Mouse (Mus musculus): Measurements from ENCODE around the gene Dad1. TPM values are rescaled to one million over a fixed set of nuclear protein-coding genes. Genes with fewer than 3 reads are reported as not detected.
"Not testable (repeated sequence)": the region's sequence is repeated elsewhere in the genome, so short reads cannot be mapped to it uniquely, and the experiment has no call there.

Gene Dad1
- polyA plus RNA-seq, 1 experiment from 2014 or later: 240 TPM

DNA sequence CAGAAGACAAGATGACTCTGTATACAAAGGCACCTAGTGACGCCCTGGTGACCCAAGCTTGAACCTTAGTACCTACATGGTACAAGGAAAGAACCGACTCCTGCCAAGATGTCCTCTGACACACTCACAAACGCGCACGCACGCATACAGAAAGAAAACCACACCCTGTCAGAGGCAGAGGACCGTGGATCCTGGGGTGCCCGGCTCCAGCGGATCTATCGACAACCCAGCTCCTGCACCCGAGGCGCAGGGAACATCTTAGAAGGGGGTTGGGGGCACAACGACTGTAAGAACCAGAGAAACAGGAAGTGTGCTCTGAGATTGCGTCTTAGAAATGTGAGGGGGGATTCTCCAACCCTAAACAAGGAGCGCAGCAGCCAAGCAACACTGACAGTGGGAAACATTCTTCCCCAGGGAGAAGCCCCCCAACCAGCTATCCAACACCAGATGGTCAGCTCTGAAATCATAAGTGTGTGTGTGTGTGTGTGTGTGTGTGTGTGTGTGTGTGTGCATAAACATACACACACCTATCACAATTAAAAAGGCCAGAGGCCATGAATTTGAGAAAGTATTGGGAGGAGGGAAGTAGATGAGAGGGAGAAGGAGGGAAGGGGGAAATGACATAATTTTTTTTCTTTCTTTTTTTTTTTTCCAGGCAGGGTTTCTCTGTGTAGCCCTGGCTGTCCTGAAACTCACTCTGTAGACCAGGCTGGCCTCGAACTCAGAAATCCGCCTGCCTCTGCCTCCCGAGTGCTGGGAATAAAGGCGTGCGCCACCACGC, 22.5 kb downstream of the Dad1 start:
- no peak for ATAC-seq (ENCODE audit: insufficient number of reproducible peaks, insufficient read depth, low FRiP score, low TSS enrichment, low read depth)
- no peak overlapping the region for H3K9ac ChIP-seq (replicated peaks)
- H3K4me2 ChIP-seq: no peak overlapping the region
- no peak overlapping the region for H3K4me3 ChIP-seq (replicated peaks)
- H3K9me3 ChIP-seq: no peaks in the 10 kb centered on the region
- H3K27ac ChIP-seq: no peak overlapping the region
- WGBS: 87% methylated on average over 21 of the region's 21 CpGs
- no peaks in the 10 kb centered on the region for H3K27me3 ChIP-seq
- peaks cover 17% of the 10 kb centered on the region for H3K36me3 ChIP-seq
- peaks cover 31% of the 10 kb centered on the region for H3K4me1 ChIP-seq (replicated peaks)

DNA sequence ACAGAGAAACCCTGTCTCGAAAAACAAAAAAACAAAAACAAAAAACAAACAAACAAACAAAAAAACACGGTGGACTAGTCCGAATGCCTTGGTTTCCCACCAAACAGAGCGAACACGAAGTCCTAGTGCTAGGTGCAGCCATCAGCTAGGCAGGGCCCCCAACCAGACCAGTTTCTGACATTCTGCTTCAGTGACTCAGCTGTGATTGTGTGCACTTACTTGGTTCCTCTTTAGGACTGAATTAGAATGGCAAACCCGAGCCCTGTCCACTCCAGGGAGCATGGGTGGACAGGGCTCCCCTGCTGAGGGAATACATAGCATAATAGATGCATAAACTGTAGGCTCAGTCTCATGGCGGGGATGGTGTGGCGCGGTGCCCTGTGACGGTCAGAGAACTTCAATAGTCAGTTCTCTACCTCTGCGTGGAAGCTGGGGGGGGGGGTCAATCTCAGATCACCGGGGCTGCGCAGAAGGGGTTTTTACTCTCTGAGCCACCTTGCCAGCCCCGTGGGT, 23.2 kb downstream of the Dad1 start:
- Histone ChIP-seq H3K9ac (replicated peaks) (no peak overlapping the region), H3K4me2 (no peak overlapping the region), H3K27me3 (no peaks in the 10 kb centered on the region), H3K4me3 (replicated peaks) (no peak overlapping the region), H3K27ac (no peak overlapping the region), H3K9me3 (no peaks in the 10 kb centered on the region), H3K4me1 (replicated peaks) (peaks cover 31% of the 10 kb centered on the region), H3K36me3 (peaks cover 12% of the 10 kb centered on the region)
- WGBS: 88% methylated on average over 14 of the region's 14 CpGs
- no peak for ATAC-seq (ENCODE audit: insufficient number of reproducible peaks, insufficient read depth, low FRiP score, low TSS enrichment, low read depth)

DNA sequence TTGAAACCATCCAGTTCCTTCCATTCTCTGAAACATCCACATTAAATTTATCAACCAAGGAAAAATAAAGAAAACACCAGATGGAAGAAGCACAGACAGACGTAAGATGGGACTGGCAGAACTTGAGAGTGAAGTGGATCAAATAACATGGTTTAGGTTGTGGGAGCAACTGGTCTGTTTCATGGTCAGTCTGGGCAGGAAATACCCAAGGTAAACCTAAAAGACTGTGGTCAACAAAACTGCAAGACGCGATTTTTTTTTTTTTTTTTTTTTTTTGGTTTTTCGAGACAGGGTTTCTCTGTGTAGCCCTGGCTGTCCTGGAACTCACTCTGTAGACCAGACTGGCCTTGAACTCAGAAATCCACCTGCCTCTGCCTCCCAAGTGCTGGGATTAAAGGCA, 24.1 kb downstream of the Dad1 start:
- 77% methylated on average over 3 of the region's 4 CpGs for WGBS
- not testable (repeated sequence) for H3K4me2 ChIP-seq; ATAC-seq (ENCODE audit: insufficient number of reproducible peaks, insufficient read depth, low FRiP score, low TSS enrichment, low read depth); H3K9me3 ChIP-seq; H3K27me3 ChIP-seq; H3K27ac ChIP-seq; H3K9ac ChIP-seq (replicated peaks); H3K36me3 ChIP-seq; H3K4me3 ChIP-seq (replicated peaks)
- H3K4me1 ChIP-seq (replicated peaks): peaks cover 33% of the 10 kb centered on the region

DNA sequence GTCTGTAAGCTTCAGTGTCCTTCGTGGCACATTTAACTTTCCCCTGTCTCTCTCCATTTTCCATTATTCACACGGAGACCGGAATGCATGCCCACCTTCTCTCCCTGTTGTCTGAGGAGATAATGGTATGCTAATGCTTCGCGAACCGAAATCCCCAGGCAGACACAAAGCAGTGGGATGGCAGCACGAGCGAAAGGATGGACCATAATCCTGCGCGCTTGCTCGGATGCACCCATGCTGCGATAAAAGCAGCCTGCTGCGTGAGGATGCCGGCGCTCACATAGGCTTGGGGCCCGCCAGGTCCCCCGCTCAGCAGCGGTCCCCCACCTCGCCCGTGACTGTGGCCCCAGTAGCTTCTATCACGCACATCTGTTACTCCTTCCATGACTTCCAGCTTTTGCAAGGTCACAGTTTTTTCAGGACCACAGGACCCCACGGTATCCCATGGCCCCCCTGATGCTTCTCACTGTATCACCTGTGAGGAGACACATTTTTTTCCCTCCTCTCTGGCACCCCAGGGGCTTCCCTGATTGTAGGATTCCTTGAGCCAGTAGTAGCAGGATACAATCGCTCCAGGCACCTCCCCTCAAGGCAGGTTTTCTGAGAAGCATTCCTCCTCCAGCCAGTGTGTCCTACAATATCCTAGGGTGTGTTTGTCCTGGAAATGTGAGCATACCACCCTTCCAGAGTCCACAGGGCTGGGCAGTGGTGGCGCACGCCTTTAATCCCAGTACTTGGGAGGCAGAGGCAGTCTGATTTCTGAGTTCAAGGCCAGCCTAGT, 24.8 kb downstream of the Dad1 start:
- Histone ChIP-seq H3K27ac (no peak overlapping the region), H3K9ac (replicated peaks) (peak overlapping the region; percentile 54), H3K4me3 (replicated peaks) (peak overlapping the region; percentile 31), H3K27me3 (no peaks in the 10 kb centered on the region), H3K36me3 (no peaks in the 10 kb centered on the region), H3K4me2 (peak overlapping the region; percentile 54), H3K4me1 (replicated peaks) (peaks cover 33% of the 10 kb centered on the region), H3K9me3 (no peaks in the 10 kb centered on the region)
- WGBS: 8% methylated on average over 25 of the region's 25 CpGs
- ATAC-seq (ENCODE audit: insufficient number of reproducible peaks, insufficient read depth, low FRiP score, low TSS enrichment, low read depth): no peak

DNA sequence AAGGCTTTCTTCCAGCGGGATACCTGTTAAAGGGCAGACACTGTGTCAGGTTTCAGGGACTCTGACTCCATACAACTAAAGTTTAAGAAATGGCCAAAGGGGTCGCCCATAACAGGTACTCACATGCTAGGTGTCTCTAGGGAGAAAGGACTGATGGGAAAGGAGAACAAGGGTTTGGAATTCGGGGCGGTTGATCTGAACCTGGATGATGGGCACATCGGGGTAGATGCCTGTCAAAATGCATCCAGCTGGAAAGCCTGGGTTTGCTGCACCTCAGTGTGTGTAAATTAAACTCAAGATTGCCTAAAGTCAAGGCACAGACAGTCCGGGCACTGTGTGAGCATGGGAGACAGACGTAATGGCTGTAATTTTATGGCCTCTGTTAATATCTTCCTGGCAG, 25.4 kb downstream of the Dad1 start:
- peak overlapping the region; percentile 31 for H3K4me3 ChIP-seq (replicated peaks)
- no peaks in the 10 kb centered on the region for H3K36me3 ChIP-seq
- peak overlapping the region; percentile 54; the same call in 1 of the 2 replicates for H3K9ac ChIP-seq (replicated peaks)
- H3K4me1 ChIP-seq (replicated peaks): peaks cover 29% of the 10 kb centered on the region
- ATAC-seq (ENCODE audit: insufficient number of reproducible peaks, insufficient read depth, low FRiP score, low TSS enrichment, low read depth): no peak
- WGBS: 9% methylated on average over 7 of the region's 7 CpGs
- H3K27me3 ChIP-seq: no peaks in the 10 kb centered on the region
- no peak overlapping the region for H3K27ac ChIP-seq
- peak overlapping the region; percentile 54 for H3K4me2 ChIP-seq
- no peaks in the 10 kb centered on the region for H3K9me3 ChIP-seq

DNA sequence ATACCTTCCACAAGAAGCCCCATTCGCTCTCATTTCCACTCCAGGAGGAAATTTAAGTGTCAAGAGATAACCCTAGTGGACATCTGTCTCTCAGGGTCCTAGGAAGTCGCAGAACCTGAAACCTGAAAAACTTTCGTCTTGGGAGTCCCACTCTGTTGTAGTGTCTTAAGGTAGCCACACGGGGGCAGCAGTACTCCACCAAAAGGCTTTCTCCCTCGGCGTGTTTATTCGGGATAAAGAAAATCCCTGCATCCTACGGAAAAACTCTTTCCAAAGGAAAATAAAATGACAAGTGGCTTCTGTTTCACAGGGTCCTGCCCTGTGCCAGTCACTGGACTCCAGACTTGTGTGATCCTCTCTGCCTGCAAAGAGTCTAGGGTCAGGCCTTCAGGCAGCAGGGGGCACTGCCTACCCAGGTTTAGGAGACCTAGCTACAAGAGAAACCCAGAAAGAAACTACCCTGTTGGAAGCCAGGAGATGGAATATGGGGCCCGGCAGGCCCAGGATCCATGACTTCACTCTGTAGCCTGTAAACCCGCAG, 25.9 kb downstream of the Dad1 start:
- Histone ChIP-seq H3K4me2 (peak overlapping the region; percentile 54), H3K4me3 (replicated peaks) (peak overlapping the region; percentile 31), H3K9me3 (no peaks in the 10 kb centered on the region), H3K4me1 (replicated peaks) (peaks cover 26% of the 10 kb centered on the region), H3K9ac (replicated peaks) (peak overlapping the region; percentile 54; the same call in 1 of the 2 replicates), H3K36me3 (no peaks in the 10 kb centered on the region), H3K27me3 (no peaks in the 10 kb centered on the region), H3K27ac (no peak overlapping the region)
- WGBS: 1% methylated on average over 10 of the region's 10 CpGs
- peak; percentile 68; the same call in 1 of the 2 replicates for ATAC-seq (ENCODE audit: insufficient number of reproducible peaks, insufficient read depth, low FRiP score, low TSS enrichment, low read depth)

DNA sequence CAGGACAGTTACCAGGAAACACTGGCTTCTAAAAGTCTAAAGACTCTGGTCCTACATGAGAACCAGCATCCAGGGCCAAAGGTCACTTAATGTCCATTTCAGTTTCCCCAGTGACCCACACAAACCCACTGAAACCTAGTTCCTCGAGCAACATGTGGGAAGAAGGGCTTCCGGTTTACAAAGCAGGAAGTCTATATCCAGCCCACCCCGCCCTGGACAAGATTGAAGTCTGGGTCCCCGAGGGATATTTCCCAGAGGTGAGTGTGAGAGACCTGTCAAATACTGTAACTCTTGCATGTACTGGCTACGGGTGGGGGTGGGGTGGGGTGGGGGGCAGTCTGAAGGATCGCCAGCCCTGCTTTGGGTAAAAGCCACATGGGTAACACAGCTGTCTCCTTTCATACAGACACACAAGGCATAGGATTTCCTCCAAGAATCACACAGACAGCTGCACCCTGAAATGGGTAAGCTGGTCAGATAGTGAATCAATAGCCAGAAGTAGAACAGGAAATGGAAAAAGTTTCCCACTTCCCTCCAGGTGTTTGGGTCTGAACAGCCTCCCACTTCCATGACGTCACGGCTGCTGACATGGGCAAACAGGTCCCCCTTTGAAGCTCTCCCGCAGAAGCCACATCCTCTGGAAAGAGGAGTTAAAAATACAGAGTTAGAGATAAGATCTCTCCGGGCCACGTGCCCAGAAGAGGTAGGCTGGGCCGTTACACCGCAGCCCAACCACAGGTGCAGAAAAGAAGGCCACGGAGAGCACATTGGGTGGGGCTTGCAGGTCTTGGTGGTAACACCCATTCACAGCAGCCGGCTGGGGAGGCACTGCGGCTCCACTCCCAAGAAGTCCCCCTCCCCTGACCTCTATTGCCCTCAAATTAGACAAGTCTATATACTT, 26.7 kb downstream of the Dad1 start:
- Histone ChIP-seq H3K4me1 (replicated peaks) (peaks cover 23% of the 10 kb centered on the region), H3K9me3 (no peaks in the 10 kb centered on the region), H3K4me2 (peak overlapping the region; percentile 54; the same call in 1 of the 2 replicates), H3K4me3 (replicated peaks) (no peak overlapping the region), H3K27me3 (no peaks in the 10 kb centered on the region), H3K27ac (no peak overlapping the region), H3K9ac (replicated peaks) (no peak overlapping the region), H3K36me3 (no peaks in the 10 kb centered on the region)
- 41% methylated on average over 16 of the region's 16 CpGs for WGBS
- ATAC-seq (ENCODE audit: insufficient number of reproducible peaks, insufficient read depth, low FRiP score, low TSS enrichment, low read depth): no peak

DNA sequence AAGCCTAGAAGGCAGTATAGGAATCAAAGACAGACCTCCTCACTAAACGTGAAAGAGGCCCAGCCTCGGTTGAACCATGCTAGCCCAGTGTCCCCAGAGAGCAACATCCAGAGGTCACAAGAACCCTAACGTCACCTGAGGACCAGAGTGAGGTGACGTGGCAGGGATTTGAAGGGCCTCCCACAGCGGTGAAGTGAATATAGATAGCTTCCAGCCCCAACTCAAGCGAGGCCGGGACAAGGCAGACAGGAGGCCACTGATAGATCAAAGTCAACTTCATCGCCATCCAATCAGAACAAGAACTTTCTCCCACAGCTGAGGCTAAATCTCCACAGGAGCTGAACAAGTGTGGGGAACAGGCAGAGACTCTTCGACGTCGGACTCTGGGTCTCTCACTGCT, 28.2 kb downstream of the Dad1 start:
- no peaks in the 10 kb centered on the region for H3K9me3 ChIP-seq
- peaks cover 23% of the 10 kb centered on the region for H3K4me1 ChIP-seq (replicated peaks)
- ATAC-seq (ENCODE audit: insufficient number of reproducible peaks, insufficient read depth, low FRiP score, low TSS enrichment, low read depth): no peak
- no peak overlapping the region for H3K4me3 ChIP-seq (replicated peaks)
- 77% methylated on average over 11 of the region's 11 CpGs for WGBS
- no peaks in the 10 kb centered on the region for H3K27me3 ChIP-seq
- H3K27ac ChIP-seq: no peak overlapping the region
- no peak overlapping the region for H3K4me2 ChIP-seq
- no peaks in the 10 kb centered on the region for H3K36me3 ChIP-seq
- no peak overlapping the region for H3K9ac ChIP-seq (replicated peaks)

DNA sequence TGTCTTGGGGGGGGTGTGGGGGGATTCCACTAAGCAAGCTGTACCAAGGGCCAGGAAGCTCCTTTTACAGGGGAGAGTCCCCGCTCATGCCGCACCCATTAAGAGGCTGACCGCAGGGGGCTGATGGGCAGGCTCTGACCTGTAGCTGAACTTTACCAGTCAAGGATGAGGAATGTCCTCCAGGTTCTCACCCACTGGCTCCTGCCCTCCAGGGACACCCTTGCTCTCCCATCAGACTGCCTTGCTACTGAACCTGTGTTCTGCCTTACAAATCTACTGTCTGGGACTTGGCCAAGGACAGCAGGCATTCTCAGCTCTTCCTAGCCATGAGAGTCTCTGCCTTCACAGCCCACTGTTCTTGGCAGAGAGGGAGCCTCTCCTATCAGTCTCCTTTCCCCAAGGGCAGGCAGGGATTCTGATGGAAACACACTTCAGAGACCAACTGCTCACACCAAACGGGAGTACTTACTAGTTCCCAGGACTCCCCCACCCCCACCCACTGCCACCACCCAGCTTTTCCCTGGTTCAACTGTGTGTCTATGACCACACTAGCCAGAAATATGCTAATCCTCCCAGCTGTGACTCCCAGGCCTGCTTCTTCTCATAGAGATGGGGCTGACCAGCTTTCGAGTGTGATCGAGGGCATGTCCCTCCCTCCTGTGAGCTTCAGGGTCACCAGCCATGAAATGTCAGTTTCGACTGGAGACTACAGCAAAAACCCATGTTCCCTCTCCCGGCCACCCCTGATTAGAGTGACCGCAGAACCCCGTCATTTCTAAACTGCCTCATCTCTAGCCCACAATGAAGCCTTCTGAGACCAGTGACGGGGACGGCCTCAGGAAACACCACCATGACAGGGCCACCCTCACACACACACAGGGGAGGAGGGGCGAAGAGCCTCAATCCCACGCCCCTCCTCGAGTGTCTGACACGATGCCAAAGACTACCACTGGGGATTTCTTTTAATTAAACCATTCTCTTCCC, 29.1 kb downstream of the Dad1 start:
- ATAC-seq (ENCODE audit: insufficient number of reproducible peaks, insufficient read depth, low FRiP score, low TSS enrichment, low read depth): no peak
- 50% methylated on average over 16 of the region's 16 CpGs for WGBS
- no peaks in the 10 kb centered on the region for H3K36me3 ChIP-seq
- no peak overlapping the region for H3K4me2 ChIP-seq
- peaks cover 24% of the 10 kb centered on the region for H3K4me1 ChIP-seq (replicated peaks)
- H3K4me3 ChIP-seq (replicated peaks): no peak overlapping the region
- H3K9me3 ChIP-seq: no peaks in the 10 kb centered on the region
- no peak overlapping the region for H3K9ac ChIP-seq (replicated peaks)
- H3K27ac ChIP-seq: no peak overlapping the region
- H3K27me3 ChIP-seq: no peaks in the 10 kb centered on the region

DNA sequence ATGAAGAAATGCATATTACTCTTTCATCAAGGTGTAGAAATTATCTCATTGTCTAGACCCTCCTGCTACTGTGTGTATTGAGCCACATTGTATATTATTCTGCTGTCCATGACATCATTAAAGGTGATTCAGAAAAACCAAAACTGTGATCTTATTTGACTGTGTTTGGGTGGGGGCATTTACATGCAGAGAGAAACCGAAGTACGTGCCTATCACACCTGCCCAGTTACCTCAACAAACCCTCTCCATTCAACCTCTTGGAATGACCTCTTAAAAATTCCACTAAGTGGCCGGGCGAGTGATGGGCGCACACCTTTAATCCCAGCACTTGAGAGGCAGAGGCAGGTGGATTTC, 29.9 kb downstream of the Dad1 start:
- 84% methylated on average over 5 of the region's 5 CpGs for WGBS
- Histone ChIP-seq H3K9ac (replicated peaks) (no peak overlapping the region), H3K4me1 (replicated peaks) (peaks cover 27% of the 10 kb centered on the region), H3K9me3 (no peaks in the 10 kb centered on the region), H3K4me2 (no peak overlapping the region), H3K27me3 (no peaks in the 10 kb centered on the region), H3K4me3 (replicated peaks) (no peak overlapping the region), H3K36me3 (no peaks in the 10 kb centered on the region), H3K27ac (no peak overlapping the region)
- no peak for ATAC-seq (ENCODE audit: insufficient number of reproducible peaks, insufficient read depth, low FRiP score, low TSS enrichment, low read depth)
